Mouse (Mus musculus) heart, embryonic 13.5 days (tissue): Measurements from ENCODE around the gene Oard1. TPM values are rescaled to one million over a fixed set of nuclear protein-coding genes. Genes with fewer than 3 reads are reported as not detected.
A peak's percentile ranks its signal among the peaks of the same experiment; 100 is the strongest.

ENCODE experiments used
- ATAC-seq: fragments of 200-750 bp; cut with Nextera tagmentation; 2 replicates; pipeline ENCODE4 v1.8.0; 2017; ENCODE audit warnings: moderate TSS enrichment; ENCODE audit not compliant: insufficient number of reproducible peaks, low FRiP score, low TSS enrichment; ENCODE audit errors: extremely low read depth
- H3K27ac ChIP-seq: fragments of 300-500 bp; sonication (generic); replicated peaks from 2 replicates; pipeline ENCODE4 v1.5.1; 2015; ENCODE audit warnings: moderate library complexity, mild to moderate bottlenecking, inconsistent platforms
- H3K27me3 ChIP-seq: fragments of 300-500 bp; sonication (generic); replicated peaks from 2 replicates; pipeline ENCODE4 v1.6.1; 2015; ENCODE audit warnings: mild to moderate bottlenecking, inconsistent platforms
- H3K36me3 ChIP-seq: fragments of 300-500 bp; sonication (generic); 2 replicates; pipeline ENCODE4 v1.6.1; 2015; ENCODE audit warnings: mild to moderate bottlenecking, inconsistent platforms
- H3K4me1 ChIP-seq: fragments of 300-500 bp; sonication (generic); 2 replicates; pipeline ENCODE4 v1.6.1; 2015; ENCODE audit warnings: inconsistent platforms
- H3K4me2 ChIP-seq: fragments of 300-500 bp; sonication (generic); 2 replicates; pipeline ENCODE4 v1.6.1; 2015; ENCODE audit warnings: inconsistent platforms, mild to moderate bottlenecking, moderate library complexity
- H3K4me3 ChIP-seq: fragments of 300-500 bp; sonication (generic); 2 replicates; pipeline ENCODE4 v1.5.1; 2015; ENCODE audit warnings: moderate library complexity, mild to moderate bottlenecking, inconsistent platforms
- H3K9ac ChIP-seq: fragments of 300-500 bp; sonication (generic); 2 replicates; pipeline ENCODE4 v1.6.1; 2015; ENCODE audit warnings: inconsistent platforms, mild to moderate bottlenecking, moderate library complexity
- H3K9me3 ChIP-seq: fragments of 300-500 bp; sonication (generic); 2 replicates; pipeline ENCODE4 v1.6.1; 2016; ENCODE audit warnings: inconsistent platforms
- WGBS: fragments of 180-500 bp; shearing (Covaris S2); methylation state at CpG from one replicate; pipeline ENCODE4 v1.1.7; 2015; ENCODE audit warnings: mixed read lengths; 5-methylcytosine and 5-hydroxymethylcytosine counted together
- polyA plus RNA-seq: library from polyadenylated mRNA; unstranded; fragments of >200 nt; fragmentation: Nextera tagmentation; extraction: Ambion mirVana; gene quantifications from 2 replicates; pipeline ENCODE4 v1.2.1, GENCODE M21; 2015

Gene Oard1
- 44.3 and 44.6 TPM in 2 replicates for polyA plus RNA-seq

DNA sequence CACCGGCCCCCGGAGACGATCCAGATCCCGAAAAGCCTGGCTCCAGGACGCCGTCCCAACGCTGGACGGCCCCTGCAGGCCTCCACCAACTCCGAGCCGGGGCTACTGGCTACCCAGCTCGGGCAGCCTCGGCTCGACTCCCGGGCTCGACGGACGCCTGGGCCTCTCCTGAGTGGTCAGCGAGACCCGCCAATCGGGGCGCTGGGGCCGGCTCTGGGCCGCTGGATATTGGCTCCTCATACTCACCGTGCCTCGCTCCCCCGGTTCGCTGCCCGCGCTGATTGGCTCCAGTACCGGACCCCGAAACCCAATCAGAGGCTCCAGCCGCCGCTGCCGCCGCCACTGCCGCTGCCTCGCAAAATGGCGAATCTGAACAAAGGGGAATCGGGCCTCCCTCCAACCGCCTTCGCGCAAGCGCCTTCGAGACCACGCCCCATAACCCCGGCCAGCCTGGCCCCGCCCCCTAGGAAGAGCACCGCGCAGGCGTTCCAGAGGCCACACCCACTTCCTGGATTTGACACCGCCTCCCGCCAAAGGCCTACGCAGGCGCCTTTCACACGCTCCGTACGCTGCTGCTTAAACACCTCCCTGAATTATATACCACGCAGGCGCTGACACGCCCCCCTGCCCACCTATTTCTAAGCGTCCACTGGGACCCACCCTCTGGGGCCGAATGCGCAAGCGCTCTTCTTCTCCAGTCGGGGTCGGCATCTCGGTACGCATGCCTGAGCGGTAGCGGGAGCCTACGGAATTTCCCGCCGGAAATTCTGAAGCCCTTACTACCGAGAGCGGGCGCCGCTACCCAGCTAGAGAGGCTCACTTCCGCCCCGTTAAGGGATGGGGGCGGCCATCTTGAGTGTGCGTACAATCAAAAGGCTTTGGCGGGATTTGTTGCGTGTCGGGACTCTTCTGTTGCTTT, at the start of gene Oard1, which contains the start of gene Nfya:
Gene Oard1, plus strand, starts transcription at position 635 of the 919 bp plus-strand sequence.
Gene Nfya, minus strand, starts transcription at position 527 of the 919 bp plus-strand sequence.
- H3K36me3 ChIP-seq = peaks cover 29% of the 10 kb centered on the region
- peaks cover 43% of the 10 kb centered on the region for H3K4me1 ChIP-seq
- under 1% methylated on average over 82 of the region's 84 CpGs for WGBS
- peak within 1 kb of the TSS; percentile 99 for H3K9ac ChIP-seq
- peak within 1 kb of the TSS; percentile 90 for H3K4me2 ChIP-seq
- peak within 1 kb of the TSS; percentile 100 for H3K27ac ChIP-seq
- ATAC-seq = peak; percentile 92
- no peaks in the 10 kb centered on the region for H3K27me3 ChIP-seq
- H3K4me3 ChIP-seq = peak within 1 kb of the TSS; percentile 91
- H3K9me3 ChIP-seq = no peaks in the 10 kb centered on the region

DNA sequence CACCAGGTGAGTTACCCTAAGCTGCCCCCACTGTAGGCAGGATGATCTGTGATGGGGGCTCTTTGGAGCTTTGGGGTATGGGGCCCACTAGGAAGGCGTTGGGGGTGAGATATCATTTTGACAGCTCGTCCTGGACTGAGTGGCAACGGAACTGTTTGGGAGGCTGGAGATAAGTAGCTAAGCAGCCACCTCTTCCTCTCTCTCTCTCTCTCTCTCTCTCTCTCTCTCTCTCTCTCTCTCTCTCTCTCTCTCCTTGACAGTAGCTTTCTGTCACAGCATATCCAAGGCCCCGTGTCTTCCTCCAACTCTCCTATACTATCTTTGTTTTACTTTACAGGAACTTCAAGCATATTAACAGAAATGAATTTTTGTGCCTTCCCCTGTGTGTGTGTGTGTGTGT, 49.4 kb upstream of the Oard1 start:
- Histone ChIP-seq H3K27ac (no peak overlapping the region), H3K27me3 (no peaks in the 10 kb centered on the region), H3K36me3 (no peaks in the 10 kb centered on the region), H3K9ac (no peak overlapping the region), H3K4me2 (no peak overlapping the region), H3K9me3 (no peaks in the 10 kb centered on the region), H3K4me1 (peaks cover 37% of the 10 kb centered on the region), H3K4me3 (no peak overlapping the region)
- ATAC-seq = no peak
- WGBS = 35% methylated on average over 4 of the region's 4 CpGs

DNA sequence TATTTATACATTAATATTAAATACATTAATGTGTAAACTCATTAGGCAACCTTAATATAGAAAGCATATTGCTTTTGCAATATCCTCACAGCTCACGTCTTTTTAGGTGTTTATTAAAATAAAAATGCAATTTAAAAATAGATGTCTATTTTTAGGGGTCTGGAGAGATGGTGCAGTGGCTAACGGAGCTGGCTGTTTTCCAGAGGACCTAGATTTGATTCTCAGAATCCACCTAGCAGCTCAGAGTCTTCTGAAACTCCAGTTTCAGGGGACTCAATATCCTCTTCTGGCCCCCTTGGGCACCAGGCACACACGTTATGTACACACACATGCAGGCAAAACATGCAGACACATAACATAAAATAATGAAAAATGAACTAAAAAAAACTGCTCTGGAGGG, 47.5 kb upstream of the Oard1 start:
- Histone ChIP-seq H3K9me3 (no peaks in the 10 kb centered on the region), H3K27ac (peak overlapping the region; percentile 74), H3K4me1 (peaks cover 46% of the 10 kb centered on the region), H3K36me3 (no peaks in the 10 kb centered on the region), H3K27me3 (no peaks in the 10 kb centered on the region), H3K4me2 (peak overlapping the region; percentile 54), H3K4me3 (no peak overlapping the region), H3K9ac (0 out of 2 replicates have a peak overlapping the region, but pooled peaks have one; percentile 48)
- ATAC-seq = no peak
- 31% methylated on average over 3 of the region's 3 CpGs for WGBS

DNA sequence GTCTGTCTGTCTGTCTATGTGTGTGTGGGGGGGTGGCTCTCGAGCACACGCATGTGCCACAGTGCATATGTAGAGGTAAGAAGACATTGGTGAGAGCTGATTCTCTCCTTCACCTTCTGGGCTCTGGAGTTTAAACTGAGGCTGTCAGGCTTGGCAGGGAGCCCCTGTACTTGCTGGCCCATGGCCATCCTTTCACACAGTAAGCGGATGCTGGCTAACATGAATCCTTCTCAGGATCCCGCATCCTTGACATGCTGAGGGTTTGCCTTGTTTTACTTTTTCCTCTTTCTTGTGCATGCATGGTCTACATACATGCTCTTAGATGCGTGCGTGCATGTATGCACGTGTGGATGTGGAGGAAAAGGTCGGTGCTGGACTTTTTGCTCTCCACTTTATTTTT, 46.8 kb upstream of the Oard1 start:
- Histone ChIP-seq H3K4me3 (no peak overlapping the region), H3K9ac (0 out of 2 replicates have a peak overlapping the region, but pooled peaks have one; percentile 8), H3K4me1 (peaks cover 46% of the 10 kb centered on the region), H3K4me2 (peak overlapping the region; percentile 54), H3K36me3 (no peaks in the 10 kb centered on the region), H3K27ac (peak overlapping the region; percentile 74), H3K27me3 (no peaks in the 10 kb centered on the region), H3K9me3 (no peaks in the 10 kb centered on the region)
- 60% methylated on average over 8 of the region's 8 CpGs for WGBS
- no peak for ATAC-seq

DNA sequence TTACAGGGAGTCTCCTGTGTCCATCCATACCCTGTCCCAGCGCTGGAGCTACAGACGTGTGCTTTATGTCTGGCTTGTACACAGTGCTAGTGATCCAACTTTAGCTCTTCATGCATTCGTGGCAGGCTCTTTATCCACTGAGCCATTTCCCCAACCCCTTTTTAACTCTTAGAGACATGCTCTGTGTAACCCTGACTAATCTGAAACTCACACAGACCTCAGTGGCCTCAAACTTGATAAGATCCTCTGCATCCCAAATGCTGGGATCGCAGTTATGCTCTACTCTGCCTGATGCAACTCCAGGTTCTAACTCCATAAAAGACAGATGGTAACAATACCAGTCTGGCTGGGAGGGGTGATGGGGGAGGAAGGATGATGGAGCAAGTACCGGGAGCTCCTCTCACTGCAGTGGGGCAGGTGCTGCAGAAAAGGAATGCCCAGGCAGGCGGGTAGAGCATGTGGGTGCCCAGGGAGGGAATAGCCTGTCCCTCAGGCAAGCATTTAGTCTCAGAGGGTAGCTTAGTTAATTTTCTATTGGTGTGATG, 46.3 kb upstream of the Oard1 start:
- H3K4me3 ChIP-seq = no peak overlapping the region
- WGBS = 53% methylated on average over 6 of the region's 6 CpGs
- no peak overlapping the region for H3K4me2 ChIP-seq
- H3K9me3 ChIP-seq = no peaks in the 10 kb centered on the region
- no peaks in the 10 kb centered on the region for H3K36me3 ChIP-seq
- ATAC-seq = no peak
- no peak overlapping the region for H3K9ac ChIP-seq
- H3K4me1 ChIP-seq = peaks cover 46% of the 10 kb centered on the region
- peak overlapping the region; percentile 74 for H3K27ac ChIP-seq
- H3K27me3 ChIP-seq = no peaks in the 10 kb centered on the region

DNA sequence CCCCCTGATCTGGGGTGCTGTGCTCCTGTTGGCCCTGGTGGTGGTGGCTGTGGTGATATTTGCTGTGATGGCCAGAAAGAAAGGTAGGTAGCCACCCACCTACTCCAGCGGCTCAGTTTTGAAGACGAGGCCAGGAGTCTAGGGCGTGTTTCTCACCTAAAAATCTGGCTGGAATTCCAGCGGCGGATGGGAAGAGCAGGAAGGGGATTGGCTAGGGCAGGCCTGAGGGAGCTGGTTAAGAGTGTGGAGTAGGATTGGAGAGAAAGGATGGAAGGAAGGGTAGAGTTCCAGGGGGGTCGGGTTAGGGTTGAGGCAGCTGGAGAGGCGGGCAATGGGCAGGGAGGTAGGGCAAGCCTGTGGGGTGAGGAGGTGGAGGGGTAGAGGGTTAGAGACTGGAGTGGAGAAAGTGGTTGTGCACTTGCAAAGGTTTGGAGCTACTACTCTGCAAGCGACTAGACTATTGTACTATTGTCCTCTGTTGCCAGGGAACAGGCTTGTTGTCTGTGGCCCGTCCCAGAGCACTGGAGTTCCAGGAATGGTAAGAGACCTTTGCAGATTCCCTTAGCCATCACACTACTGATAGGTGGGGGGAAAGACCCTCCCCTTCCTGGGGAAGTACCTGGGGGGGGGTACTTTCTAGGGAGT, 44.2 kb upstream of the Oard1 start:
- Histone ChIP-seq H3K9ac (no peak overlapping the region), H3K27me3 (no peaks in the 10 kb centered on the region), H3K9me3 (no peaks in the 10 kb centered on the region), H3K4me2 (no peak overlapping the region), H3K36me3 (no peaks in the 10 kb centered on the region), H3K4me3 (no peak overlapping the region), H3K4me1 (peaks cover 41% of the 10 kb centered on the region), H3K27ac (no peak overlapping the region)
- WGBS = 65% methylated on average over 9 of the region's 9 CpGs
- ATAC-seq = no peak

DNA sequence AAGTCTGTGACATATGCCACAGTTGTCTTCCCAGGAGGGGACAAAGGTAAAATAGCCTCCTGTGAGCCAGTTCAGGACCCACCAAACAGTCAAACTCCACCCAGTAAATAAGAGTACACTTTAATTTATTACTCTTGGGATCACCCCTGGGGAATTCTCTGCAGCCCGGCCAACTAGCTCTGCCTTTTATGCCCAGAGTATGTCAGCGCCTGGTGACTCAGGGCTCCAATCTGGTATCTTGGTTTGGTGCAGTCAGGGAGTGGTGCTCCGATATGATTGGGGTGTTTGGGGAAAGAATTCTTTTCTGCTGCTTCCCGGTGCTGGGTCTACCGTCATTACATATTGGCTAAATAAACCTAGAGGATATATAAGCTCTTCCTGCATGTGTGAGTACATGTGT, 43.0 kb upstream of the Oard1 start:
- Histone ChIP-seq H3K36me3 (no peaks in the 10 kb centered on the region), H3K27ac (no peak overlapping the region)
- 64% methylated on average over 5 of the region's 5 CpGs for WGBS

DNA sequence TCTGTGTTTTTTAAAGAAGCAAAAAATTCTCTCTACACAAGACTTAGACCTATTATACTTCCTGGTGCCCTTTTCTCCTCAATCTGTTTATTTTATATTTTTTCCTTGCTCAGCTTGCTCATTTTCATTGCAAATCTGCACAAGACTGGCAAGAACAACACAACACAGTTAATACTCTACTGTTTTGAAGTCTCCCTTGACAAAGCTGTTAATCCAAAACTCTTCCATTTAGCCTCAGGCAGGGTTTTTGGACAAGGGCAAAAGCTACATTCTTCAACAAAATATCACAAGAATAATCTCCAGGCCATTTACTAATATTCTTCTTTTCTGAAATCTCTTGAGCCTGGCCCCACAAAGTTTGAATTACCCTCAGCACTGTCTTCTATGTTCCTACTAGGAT, 38.2 kb upstream of the Oard1 start:
- Histone ChIP-seq H3K4me3 (no peak overlapping the region), H3K9ac (no peak overlapping the region), H3K4me1 (no peaks in the 10 kb centered on the region), H3K9me3 (no peaks in the 10 kb centered on the region), H3K27ac (no peak overlapping the region), H3K27me3 (no peaks in the 10 kb centered on the region), H3K4me2 (no peak overlapping the region), H3K36me3 (no peaks in the 10 kb centered on the region)
- ATAC-seq = no peak

More for the DNA sequence above, 43.0 kb upstream of the Oard1 start:
- no peak overlapping the region for H3K4me2 ChIP-seq
- H3K4me3 ChIP-seq = no peak overlapping the region
- H3K4me1 ChIP-seq = peaks cover 36% of the 10 kb centered on the region
- H3K9me3 ChIP-seq = no peaks in the 10 kb centered on the region
- no peak overlapping the region for H3K9ac ChIP-seq
- H3K27me3 ChIP-seq = no peaks in the 10 kb centered on the region
- ATAC-seq = no peak

DNA sequence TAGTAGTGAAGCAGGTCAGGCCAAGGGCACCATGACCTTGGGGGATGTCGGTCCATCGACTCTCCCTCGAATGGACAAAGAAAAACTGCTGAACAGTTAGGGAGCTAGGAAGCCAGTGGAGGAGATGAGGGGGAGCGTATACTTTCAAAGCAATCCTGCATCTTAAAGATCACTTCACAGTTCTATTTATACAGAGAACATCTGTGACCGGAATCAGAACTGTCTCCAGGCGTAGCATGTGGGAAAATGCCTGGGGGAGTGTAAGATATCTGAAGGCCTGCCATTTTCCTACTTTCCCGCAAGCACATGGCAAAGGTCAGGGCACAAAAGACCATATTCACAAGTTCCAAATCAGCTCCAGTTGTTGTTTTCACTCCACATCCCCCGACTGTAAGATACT, 36.8 kb upstream of the Oard1 start:
- H3K27me3 ChIP-seq = no peaks in the 10 kb centered on the region
- no peak for ATAC-seq
- no peaks in the 10 kb centered on the region for H3K36me3 ChIP-seq
- no peak overlapping the region for H3K27ac ChIP-seq
- WGBS = 74% methylated on average over 8 of the region's 8 CpGs
- H3K4me2 ChIP-seq = no peak overlapping the region
- no peak overlapping the region for H3K4me3 ChIP-seq
- H3K9ac ChIP-seq = no peak overlapping the region
- no peaks in the 10 kb centered on the region for H3K9me3 ChIP-seq
- no peaks in the 10 kb centered on the region for H3K4me1 ChIP-seq

DNA sequence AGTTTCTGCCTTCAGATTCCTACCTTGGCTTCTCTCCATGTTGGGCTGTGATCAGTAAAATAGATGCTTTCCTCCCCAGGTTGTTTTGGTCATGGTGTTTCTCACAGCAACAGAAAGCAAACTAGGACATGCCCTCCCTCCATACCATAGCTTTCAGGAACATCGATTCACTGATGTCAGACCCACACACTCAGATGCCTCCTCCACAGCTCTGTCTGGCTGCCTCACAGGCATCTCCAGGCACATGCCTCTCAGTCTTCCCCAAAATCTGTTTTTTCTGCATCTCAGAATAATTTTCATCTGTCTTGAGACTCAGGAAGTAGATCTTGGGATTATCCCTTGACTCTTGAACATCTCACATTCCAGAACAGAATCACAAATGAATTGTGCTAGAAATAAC, 33.7 kb upstream of the Oard1 start:
- no peaks in the 10 kb centered on the region for H3K4me1 ChIP-seq
- WGBS = 84% methylated on average over 1 of the region's 1 CpGs
- no peak for ATAC-seq

DNA sequence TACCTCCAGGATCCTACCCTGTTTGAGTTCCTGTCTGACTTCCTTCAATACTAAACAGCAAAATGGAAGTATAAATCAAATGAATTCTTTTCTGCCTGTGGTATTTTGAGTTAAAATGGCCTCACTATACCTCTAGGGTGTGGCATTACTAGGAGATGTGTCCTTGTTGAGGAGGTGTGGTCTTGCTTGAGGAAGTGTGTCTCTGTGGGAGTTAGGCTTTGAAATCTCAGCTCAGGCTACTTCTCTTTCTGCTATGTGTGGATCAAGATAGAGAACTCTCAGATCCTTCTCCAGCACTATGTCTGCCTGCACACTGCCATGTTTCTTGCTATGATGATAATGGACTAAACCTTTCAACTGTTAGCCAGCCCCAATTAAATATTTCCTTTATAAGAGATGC, 30.8 kb upstream of the Oard1 start:
- Histone ChIP-seq H3K9me3 (no peaks in the 10 kb centered on the region), H3K9ac (no peak overlapping the region), H3K4me3 (no peak overlapping the region), H3K27me3 (no peaks in the 10 kb centered on the region), H3K27ac (no peak overlapping the region), H3K36me3 (no peaks in the 10 kb centered on the region), H3K4me1 (no peaks in the 10 kb centered on the region), H3K4me2 (no peak overlapping the region)
- ATAC-seq = no peak

More for the DNA sequence above, 33.7 kb upstream of the Oard1 start:
- no peaks in the 10 kb centered on the region for H3K27me3 ChIP-seq
- H3K36me3 ChIP-seq = no peaks in the 10 kb centered on the region
- no peak overlapping the region for H3K27ac ChIP-seq
- H3K9me3 ChIP-seq = no peaks in the 10 kb centered on the region
- no peak overlapping the region for H3K4me2 ChIP-seq
- no peak overlapping the region for H3K9ac ChIP-seq
- no peak overlapping the region for H3K4me3 ChIP-seq
